Mouse (Mus musculus) bone marrow macrophage, adult 2 months (primary cell): ENCODE results near the gene Zbtb25. TPM values are rescaled to one million over a fixed set of nuclear protein-coding genes. Genes with fewer than 3 reads are reported as not detected.

ENCODE experiments used
- H3K27ac ChIP-seq: 2 replicates; pipeline ENCODE4 v1.5.1; 2012; ENCODE audit warnings: low read depth, low read length; ENCODE audit not compliant: insufficient read depth
- H3K4me1 ChIP-seq: 2 replicates; pipeline ENCODE4 v1.6.1; 2012; ENCODE audit warnings: low read length; ENCODE audit not compliant: control insufficient read depth, insufficient read depth
- H3K4me3 ChIP-seq: 2 replicates; pipeline ENCODE4 v1.5.1; 2012; ENCODE audit warnings: mild to moderate bottlenecking, low read length, moderate library complexity; ENCODE audit not compliant: insufficient read depth
- CTCF ChIP-seq: IDR thresholded peaks from 2 replicates; pipeline ENCODE4 v1.5.1; 2012; ENCODE audit warnings: low read depth, mild to moderate bottlenecking, low read length, moderate library complexity
- POLR2A ChIP-seq: IDR thresholded peaks from 2 replicates; pipeline ENCODE4 v1.6.1; 2012; ENCODE audit warnings: mild to moderate bottlenecking, low read depth, low read length, borderline replicate concordance
- polyA plus RNA-seq: library from polyadenylated mRNA; stranded (reverse); fragments of >200 nt; gene quantifications from 2 replicates; pipeline ENCODE4 v1.2.4, GENCODE M21; 2012; ENCODE audit not compliant: missing spikeins, insufficient read depth, insufficient read length

Zbtb25 gene
- polyA plus RNA-seq, 1 experiment: 8.6 TPM

DNA sequence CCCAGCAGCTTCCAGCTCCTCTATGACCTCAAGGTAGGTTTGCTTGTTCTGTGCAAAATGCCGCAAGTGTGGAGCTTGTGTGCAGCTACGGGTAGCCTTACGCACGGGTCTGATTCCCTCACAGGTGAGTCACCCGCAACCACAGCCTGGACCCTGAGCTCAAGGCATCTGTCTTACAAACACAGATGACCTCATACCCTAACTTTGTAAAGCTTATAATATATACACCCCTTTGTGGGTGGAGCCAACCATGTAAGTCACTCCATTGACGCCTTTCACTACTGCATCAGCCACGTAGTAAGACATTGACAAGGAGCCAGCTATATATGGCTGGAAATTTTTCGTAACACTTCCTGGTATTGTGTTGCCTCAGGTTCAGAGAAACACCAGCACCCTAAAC is 57.5 kb downstream of the Zbtb25 start:
- TF ChIP-seq POLR2A: no peak
- no peak for TF ChIP-seq CTCF
- Histone ChIP-seq H3K27ac (no peak overlapping the region), H3K4me1 (peaks cover 39% of the 10 kb centered on the region), H3K4me3 (no peak overlapping the region)

GRCm38 (mm10) chr12:76311227-76311626 is 58.2 kb downstream of the Zbtb25 start:
- H3K27ac ChIP-seq: no peak overlapping the region
- no peak overlapping the region for H3K4me3 ChIP-seq
- peaks cover 40% of the 10 kb centered on the region for H3K4me1 ChIP-seq
- TF ChIP-seq POLR2A (no peak), CTCF (no peak)

DNA sequence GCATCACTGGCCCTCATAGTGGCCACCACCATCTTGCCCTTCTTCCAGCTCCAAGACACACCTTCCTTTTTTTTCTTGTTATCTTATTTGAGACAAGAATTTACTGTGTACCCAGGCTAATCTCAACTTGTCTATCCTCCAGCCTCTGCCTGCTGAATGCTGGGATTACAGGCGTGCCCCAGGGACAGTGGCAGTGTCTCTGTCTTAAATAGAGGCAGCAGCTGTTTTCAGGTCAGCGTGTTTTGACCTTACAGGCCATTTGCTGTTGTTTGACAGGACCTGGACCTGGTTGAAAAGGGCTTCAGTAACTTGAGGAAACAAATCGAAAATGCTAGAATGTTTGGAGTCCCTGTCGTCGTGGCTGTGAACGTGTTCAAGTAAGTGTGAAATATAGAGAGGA is 58.8 kb downstream of the Zbtb25 start:
- H3K4me3 ChIP-seq: no peak overlapping the region
- TF ChIP-seq CTCF: no peak
- no peak for TF ChIP-seq POLR2A
- H3K27ac ChIP-seq: 0 out of 2 replicates have a peak overlapping the region, but pooled peaks have one; percentile 15
- peaks cover 41% of the 10 kb centered on the region for H3K4me1 ChIP-seq

- H3K27ac ChIP-seq: 0 out of 2 replicates have a peak overlapping the region, but pooled peaks have one; percentile 15
- H3K4me3 ChIP-seq: no peak overlapping the region
- TF ChIP-seq CTCF: no peak
- no peak for TF ChIP-seq POLR2A
- peaks cover 41% of the 10 kb centered on the region for H3K4me1 ChIP-seq
These were observed 59.4 kb downstream of the Zbtb25 start for GRCm38 (mm10) chr12:76310007-76310406.

GRCm38 (mm10) chr12:76308436-76308835 is 61.0 kb downstream of the Zbtb25 start:
- H3K27ac ChIP-seq: no peak overlapping the region
- TF ChIP-seq POLR2A (no peak), CTCF (no peak)
- H3K4me3 ChIP-seq: no peak overlapping the region
- peaks cover 41% of the 10 kb centered on the region for H3K4me1 ChIP-seq

DNA sequence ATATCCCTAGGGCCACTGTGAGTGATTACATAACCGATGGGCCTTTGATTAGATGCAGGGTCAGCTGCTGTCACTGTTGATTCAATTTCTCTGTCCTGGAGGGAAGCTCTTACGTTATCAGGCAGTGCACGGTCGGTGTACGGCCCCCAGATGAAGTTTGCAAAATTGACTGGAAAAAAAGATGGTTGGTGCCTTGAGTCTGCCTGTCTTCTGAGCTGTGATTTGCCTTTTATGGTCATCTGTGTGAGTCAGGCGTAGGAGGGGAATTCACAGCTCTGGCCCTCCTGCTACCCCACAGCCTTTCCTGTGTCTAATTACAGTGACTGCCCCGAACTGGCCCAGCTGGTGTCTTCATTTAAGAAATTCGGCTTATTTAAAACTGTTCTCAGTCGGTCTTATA is 61.4 kb downstream of the Zbtb25 start:
- no peak overlapping the region for H3K4me3 ChIP-seq
- H3K4me1 ChIP-seq: peaks cover 41% of the 10 kb centered on the region
- no peak for TF ChIP-seq POLR2A
- no peak for TF ChIP-seq CTCF
- H3K27ac ChIP-seq: no peak overlapping the region

- H3K4me3 ChIP-seq: no peak overlapping the region
- TF ChIP-seq POLR2A (no peak), CTCF (no peak)
- no peak overlapping the region for H3K27ac ChIP-seq
- peaks cover 36% of the 10 kb centered on the region for H3K4me1 ChIP-seq
These were observed 62.4 kb downstream of the Zbtb25 start for GRCm38 (mm10) chr12:76306852-76307561.

GRCm38 (mm10) chr12:76305107-76305506 is 64.3 kb downstream of the Zbtb25 start:
- Histone ChIP-seq H3K4me3 (no peak overlapping the region), H3K27ac (no peak overlapping the region), H3K4me1 (peaks cover 20% of the 10 kb centered on the region)
- TF ChIP-seq POLR2A (no peak), CTCF (no peak)

DNA sequence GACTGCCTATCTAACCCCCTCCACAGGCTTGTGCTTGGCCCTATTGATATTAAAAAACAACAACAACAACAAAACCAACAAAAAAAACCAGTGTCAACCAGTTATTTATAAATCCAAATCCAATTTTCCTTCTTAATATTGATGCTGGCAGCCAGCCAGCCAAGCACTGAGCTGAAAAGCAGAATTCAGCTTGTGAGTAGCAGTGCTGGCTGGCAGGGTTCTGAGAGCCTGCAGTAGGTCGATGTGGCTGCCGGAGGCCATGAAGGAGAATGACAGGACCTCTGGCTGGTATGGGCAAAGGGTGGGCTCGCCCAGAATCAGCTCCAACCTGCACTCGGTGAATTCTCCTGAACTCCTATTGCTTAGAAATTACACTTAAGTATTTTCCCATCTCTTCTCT is 65.2 kb downstream of the Zbtb25 start:
- no peak overlapping the region for H3K4me3 ChIP-seq
- H3K27ac ChIP-seq: no peak overlapping the region
- H3K4me1 ChIP-seq: peaks cover 13% of the 10 kb centered on the region
- no peak for TF ChIP-seq POLR2A
- no peak for TF ChIP-seq CTCF

GRCm38 (mm10) chr12:76303474-76303873 is 65.9 kb downstream of the Zbtb25 start:
- TF ChIP-seq POLR2A: no peak
- TF ChIP-seq CTCF: no peak
- Histone ChIP-seq H3K4me1 (peaks cover 10% of the 10 kb centered on the region), H3K27ac (no peak overlapping the region), H3K4me3 (no peak overlapping the region)
